Mouse (Mus musculus) fat pad, adult 2 months (tissue): ENCODE data around the gene Retn.

Experiments used
- DNase-seq: peaks from one replicate; pipeline ENCODE4 v3.0.0-alpha.2; 2011; ENCODE audit warnings: low read depth, low spot score; ENCODE audit errors: extremely low read depth

Gene Retn

DNA sequence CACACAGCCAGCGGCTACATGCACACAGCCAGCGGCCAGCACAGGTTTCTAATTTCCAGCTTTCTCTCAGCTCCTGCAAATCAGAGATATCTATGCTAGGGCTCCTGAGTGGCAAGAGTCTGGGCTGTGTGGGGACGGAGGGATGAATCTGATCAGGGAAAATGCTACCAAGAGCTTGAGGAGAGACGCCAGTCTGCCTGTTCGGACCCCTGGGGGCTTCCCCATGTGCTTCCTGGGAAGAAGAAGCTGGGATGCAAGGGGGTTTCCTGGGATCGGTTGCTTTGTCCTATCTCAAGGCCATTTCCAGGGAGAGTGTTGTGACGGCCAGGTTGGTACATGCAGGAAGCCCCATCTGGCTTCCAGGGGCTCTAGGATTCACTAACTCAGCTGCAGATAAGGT lies 52.0 kb downstream of the Retn start:
- no peak for DNase-seq
